Mouse (Mus musculus): ENCODE measurements around the gene Ifitm5. TPM values are rescaled to one million over a fixed set of nuclear protein-coding genes. Genes with fewer than 3 reads are reported as not detected.
"Not testable (repeated sequence)": the region's sequence is repeated elsewhere in the genome, so short reads cannot be mapped to it uniquely, and the experiment has no call there.

Gene Ifitm5
- polyA plus RNA-seq, 1 experiment: not detected

GRCm38 (mm10) chr7:140971479-140972171, 21.5 kb upstream of the Ifitm5 start:
- H3K27me3 ChIP-seq (ENCODE audit: control insufficient read depth, insufficient read depth, low read length): no peaks in the 10 kb centered on the region; the same call in 1 of the 2 replicates
- TF ChIP-seq CTCF (IDR thresholded peaks at IDR 0.05; ENCODE audit: borderline replicate concordance, insufficient read depth, low read depth, low read length) (no peak), POLR2A (IDR thresholded peaks at IDR 0.05; ENCODE audit: borderline replicate concordance, insufficient read depth, low read length) (no peak)
- no peaks in the 10 kb centered on the region for H3K4me1 ChIP-seq (ENCODE audit: control insufficient read depth, insufficient read depth, low read length)
- no peak overlapping the region for H3K4me3 ChIP-seq (replicated peaks; ENCODE audit: insufficient read depth, low read depth, low read length)
- 87% methylated on average over 8 of the region's 8 CpGs for WGBS
- no peak overlapping the region for H3K27ac ChIP-seq (ENCODE audit: insufficient read depth, low read length)
- no peak for DNase-seq

- Histone ChIP-seq H3K4me3 (replicated peaks; ENCODE audit: insufficient read depth, low read depth, low read length) (no peak overlapping the region), H3K27me3 (ENCODE audit: control insufficient read depth, insufficient read depth, low read length) (no peaks in the 10 kb centered on the region; the same call in 1 of the 2 replicates), H3K27ac (ENCODE audit: insufficient read depth, low read length) (no peak overlapping the region), H3K4me1 (ENCODE audit: control insufficient read depth, insufficient read depth, low read length) (no peaks in the 10 kb centered on the region)
- WGBS: 45% methylated on average over 7 of the region's 7 CpGs
- no peak for DNase-seq
- TF ChIP-seq CTCF (IDR thresholded peaks at IDR 0.05; ENCODE audit: borderline replicate concordance, insufficient read depth, low read depth, low read length) (no peak), POLR2A (IDR thresholded peaks at IDR 0.05; ENCODE audit: borderline replicate concordance, insufficient read depth, low read length) (no peak)
Observed at GRCm38 (mm10) chr7:140970931-140971330, 20.8 kb upstream of the Ifitm5 start.

GRCm38 (mm10) chr7:140968710-140969109, 18.6 kb upstream of the Ifitm5 start:
- H3K27me3 ChIP-seq (ENCODE audit: control insufficient read depth, insufficient read depth, low read length); H3K4me3 ChIP-seq (replicated peaks; ENCODE audit: insufficient read depth, low read depth, low read length); DNase-seq; H3K27ac ChIP-seq (ENCODE audit: insufficient read depth, low read length); H3K4me1 ChIP-seq (ENCODE audit: control insufficient read depth, insufficient read depth, low read length): not testable (repeated sequence)
- WGBS: 32% methylated on average over 3 of the region's 3 CpGs

DNA sequence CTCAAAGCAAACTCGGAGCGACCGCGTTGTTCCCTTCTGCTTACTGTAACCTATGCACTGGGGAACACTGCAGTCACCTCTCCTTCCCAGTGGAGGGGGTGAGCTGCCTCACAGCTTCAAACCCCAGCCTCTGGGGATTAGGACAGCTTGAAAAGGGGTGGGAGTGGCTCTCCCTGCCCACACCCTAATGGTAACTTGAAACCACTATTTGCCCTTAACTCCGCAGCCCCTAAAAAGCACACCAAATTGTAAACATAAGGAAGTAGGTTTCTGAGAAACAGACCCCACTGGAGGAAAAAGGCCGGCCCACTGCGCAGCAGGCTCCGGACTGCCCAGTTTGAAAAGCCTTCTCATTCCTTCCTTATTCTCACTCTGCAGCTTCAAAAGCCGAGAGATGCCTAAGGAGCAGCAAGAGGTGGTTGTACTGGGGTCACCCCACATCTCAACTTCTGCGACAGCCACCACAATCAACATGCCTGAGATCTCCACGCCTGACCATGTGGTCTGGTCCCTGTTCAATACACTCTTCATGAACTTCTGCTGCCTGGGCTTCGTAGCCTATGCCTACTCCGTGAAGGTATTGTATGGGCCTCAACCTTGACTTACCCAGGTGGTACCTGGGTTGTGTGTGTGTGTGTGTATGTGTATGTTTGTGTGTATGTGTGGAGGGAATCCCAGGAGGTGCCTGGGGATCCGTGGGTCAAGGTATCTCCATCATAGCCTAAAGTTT, 17.9 kb upstream of the Ifitm5 start:
- TF ChIP-seq CTCF (IDR thresholded peaks at IDR 0.05; ENCODE audit: borderline replicate concordance, insufficient read depth, low read depth, low read length) (no peak), POLR2A (IDR thresholded peaks at IDR 0.05; ENCODE audit: borderline replicate concordance, insufficient read depth, low read length) (no peak)
- WGBS: 38% methylated on average over 14 of the region's 14 CpGs

GRCm38 (mm10) chr7:140966921-140967320, 16.8 kb upstream of the Ifitm5 start, which contains the start of gene Ifitm1:
TSS of gene Ifitm1 (plus strand) at chr7:140967221.
- WGBS: 82% methylated on average over 4 of the region's 4 CpGs
- Histone ChIP-seq H3K4me3 (replicated peaks; ENCODE audit: insufficient read depth, low read depth, low read length) (no peak within 1 kb of the TSS), H3K27ac (ENCODE audit: insufficient read depth, low read length) (no peak within 1 kb of the TSS), H3K4me1 (ENCODE audit: control insufficient read depth, insufficient read depth, low read length) (no peaks in the 10 kb centered on the region), H3K27me3 (ENCODE audit: control insufficient read depth, insufficient read depth, low read length) (no peaks in the 10 kb centered on the region; the same call in 1 of the 2 replicates)
- TF ChIP-seq CTCF (IDR thresholded peaks at IDR 0.05; ENCODE audit: borderline replicate concordance, insufficient read depth, low read depth, low read length) (no peak), POLR2A (IDR thresholded peaks at IDR 0.05; ENCODE audit: borderline replicate concordance, insufficient read depth, low read length) (no peak)
- no peak for DNase-seq

More for the DNA sequence above, 17.9 kb upstream of the Ifitm5 start:
- Histone ChIP-seq H3K4me3 (replicated peaks; ENCODE audit: insufficient read depth, low read depth, low read length) (no peak overlapping the region), H3K27me3 (ENCODE audit: control insufficient read depth, insufficient read depth, low read length) (no peaks in the 10 kb centered on the region; the same call in 1 of the 2 replicates), H3K27ac (ENCODE audit: insufficient read depth, low read length) (no peak overlapping the region), H3K4me1 (ENCODE audit: control insufficient read depth, insufficient read depth, low read length) (no peaks in the 10 kb centered on the region)
- no peak for DNase-seq

- Histone ChIP-seq H3K4me1 (ENCODE audit: control insufficient read depth, insufficient read depth, low read length) (no peaks in the 10 kb centered on the region), H3K27me3 (ENCODE audit: control insufficient read depth, insufficient read depth, low read length) (no peaks in the 10 kb centered on the region; the same call in 1 of the 2 replicates), H3K27ac (ENCODE audit: insufficient read depth, low read length) (no peak overlapping the region), H3K4me3 (replicated peaks; ENCODE audit: insufficient read depth, low read depth, low read length) (no peak overlapping the region)
- 61% methylated on average over 2 of the region's 2 CpGs for WGBS
- DNase-seq: no peak
- no peak for TF ChIP-seq POLR2A (IDR thresholded peaks at IDR 0.05; ENCODE audit: borderline replicate concordance, insufficient read depth, low read length)
- no peak for TF ChIP-seq CTCF (IDR thresholded peaks at IDR 0.05; ENCODE audit: borderline replicate concordance, insufficient read depth, low read depth, low read length)
Observed at GRCm38 (mm10) chr7:140962733-140963132, 12.6 kb upstream of the Ifitm5 start.

GRCm38 (mm10) chr7:140961416-140961815, 11.3 kb upstream of the Ifitm5 start:
- Histone ChIP-seq H3K4me1 (ENCODE audit: control insufficient read depth, insufficient read depth, low read length) (no peaks in the 10 kb centered on the region), H3K27me3 (ENCODE audit: control insufficient read depth, insufficient read depth, low read length) (no peaks in the 10 kb centered on the region), H3K27ac (ENCODE audit: insufficient read depth, low read length) (no peak overlapping the region), H3K4me3 (replicated peaks; ENCODE audit: insufficient read depth, low read depth, low read length) (no peak overlapping the region)
- WGBS: 57% methylated on average over 2 of the region's 2 CpGs
- TF ChIP-seq POLR2A (IDR thresholded peaks at IDR 0.05; ENCODE audit: borderline replicate concordance, insufficient read depth, low read length): no peak
- no peak for TF ChIP-seq CTCF (IDR thresholded peaks at IDR 0.05; ENCODE audit: borderline replicate concordance, insufficient read depth, low read depth, low read length)
- DNase-seq: no peak

DNA sequence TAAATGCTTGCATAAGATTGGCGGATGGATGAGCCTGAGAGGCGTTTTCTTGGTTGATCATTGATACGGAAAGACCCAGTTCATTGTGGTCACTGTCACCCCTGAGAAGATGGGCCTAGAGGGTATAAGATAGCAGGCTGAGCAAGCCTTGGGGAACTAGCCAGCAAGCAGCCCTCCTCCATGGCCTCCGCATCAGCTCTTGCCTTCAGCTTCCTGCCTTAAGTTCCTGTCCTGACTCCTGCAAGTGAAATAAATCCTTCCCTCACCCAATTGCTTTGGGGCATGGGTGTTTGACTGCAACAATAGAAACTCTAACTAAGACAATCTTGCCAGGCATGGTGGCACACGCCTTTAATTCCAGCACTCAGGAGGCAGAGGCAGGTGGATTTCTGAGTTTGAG, 9.9 kb upstream of the Ifitm5 start:
- 72% methylated on average over 5 of the region's 5 CpGs for WGBS
- Histone ChIP-seq H3K27me3 (ENCODE audit: control insufficient read depth, insufficient read depth, low read length) (no peaks in the 10 kb centered on the region), H3K4me1 (ENCODE audit: control insufficient read depth, insufficient read depth, low read length) (no peaks in the 10 kb centered on the region), H3K4me3 (replicated peaks; ENCODE audit: insufficient read depth, low read depth, low read length) (no peak overlapping the region), H3K27ac (ENCODE audit: insufficient read depth, low read length) (no peak overlapping the region)
- TF ChIP-seq CTCF (IDR thresholded peaks at IDR 0.05; ENCODE audit: borderline replicate concordance, insufficient read depth, low read depth, low read length): no peak
- no peak for TF ChIP-seq POLR2A (IDR thresholded peaks at IDR 0.05; ENCODE audit: borderline replicate concordance, insufficient read depth, low read length)
- DNase-seq: no peak
